Mouse (Mus musculus) small intestine, adult 2 months (tissue): ENCODE measurements around the gene Gm20388.

Experiments used
- CTCF ChIP-seq: fragments of 200-500 bp; IDR thresholded peaks from 2 replicates; pipeline ENCODE4 v1.5.1; 2012; ENCODE audit warnings: low read depth, mild to moderate bottlenecking, control low read depth, inconsistent platforms, low read length, moderate library complexity, mixed read lengths; ENCODE audit not compliant: insufficient replicate concordance, insufficient read length; ENCODE audit errors: extremely low read depth
- POLR2A ChIP-seq: fragments of 200-500 bp; IDR thresholded peaks from 2 replicates; pipeline ENCODE4 v1.6.1; 2012; ENCODE audit warnings: low read depth, mild to moderate bottlenecking, control low read depth, inconsistent platforms, low read length, moderate library complexity

DNA sequence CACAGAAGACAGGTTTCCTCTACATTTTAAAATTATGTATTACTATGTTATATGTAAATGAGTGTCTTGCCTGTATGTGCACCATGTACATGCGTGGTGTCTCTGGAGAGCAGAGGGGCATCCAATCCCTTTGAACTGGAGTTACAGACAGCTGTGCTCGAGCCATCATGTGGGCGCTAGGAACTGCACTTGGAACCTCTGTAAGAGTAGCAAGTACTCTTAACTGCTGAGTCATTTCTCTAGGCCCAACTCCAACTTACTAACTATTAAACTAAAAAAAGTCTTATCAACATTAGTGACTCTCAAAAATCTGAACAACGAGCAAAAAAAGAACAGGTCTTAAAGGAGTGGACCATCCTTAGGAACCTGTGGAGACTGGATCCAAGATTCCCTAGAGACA is 3065.4 kb downstream of the Gm20388 start:
- TF ChIP-seq POLR2A (no peak), CTCF (no peak)
